Mouse (Mus musculus): ENCODE results near the gene Zfp358.

GRCm38 (mm10) chr8:3467886-3468545, 24.9 kb upstream of the Zfp358 start:
- TF ChIP-seq CTCF (IDR thresholded peaks at IDR 0.05; ENCODE audit: low read depth): no peak
- TF ChIP-seq EP300 (IDR thresholded peaks at IDR 0.05; ENCODE audit: low read depth): no peak

Measured in heart, postnatal 0 days (tissue).